Mouse (Mus musculus): ENCODE measurements around the gene Dimt1. TPM values are rescaled to one million over a fixed set of nuclear protein-coding genes. Genes with fewer than 3 reads are reported as not detected.
A peak's percentile ranks its signal among the peaks of the same experiment; 100 is the strongest.

Gene Dimt1
- polyA plus RNA-seq, 1 experiment = 4.6 TPM

DNA sequence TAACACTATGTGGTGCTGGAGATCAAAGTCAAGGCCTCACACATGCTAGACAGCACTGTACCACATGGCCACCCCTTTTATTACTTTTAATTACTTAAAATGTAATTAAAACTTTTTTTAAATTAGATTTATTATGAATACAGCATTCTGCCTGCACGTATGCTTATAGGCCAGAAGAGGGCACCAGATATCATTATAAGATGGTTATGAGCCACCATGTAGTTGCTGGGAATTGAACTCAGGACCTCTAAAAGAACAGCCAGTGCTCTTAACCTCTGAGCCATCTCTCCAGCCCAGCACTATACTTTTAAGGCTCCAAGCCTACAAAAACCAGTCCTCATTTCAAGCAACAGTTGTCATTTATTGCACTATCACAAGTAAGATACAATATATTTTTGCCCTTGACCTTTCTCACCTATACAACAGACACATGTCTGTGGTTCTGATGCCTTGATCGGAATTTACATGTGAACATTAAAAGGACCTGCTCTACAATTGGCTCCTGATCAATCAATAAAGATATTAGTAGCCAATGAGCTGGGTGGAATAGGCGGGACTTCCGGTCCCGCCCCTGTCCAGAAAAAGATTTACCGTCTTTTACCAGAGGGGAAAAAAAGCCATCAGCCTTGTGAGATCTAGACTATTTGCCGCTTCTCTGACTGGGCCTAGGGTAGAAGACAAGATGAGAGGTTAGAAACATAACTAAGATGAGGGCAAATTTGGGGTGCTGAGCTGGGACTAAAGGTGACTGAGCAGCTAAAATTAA is 5.5 kb upstream of the Dimt1 start:
- TF ChIP-seq CTCF (IDR thresholded peaks at IDR 0.05; ENCODE audit: extremely low read depth, insufficient read depth, insufficient read length, insufficient replicate concordance) = no peak
- no peak for TF ChIP-seq POLR2A (IDR thresholded peaks at IDR 0.05; ENCODE audit: low read depth, low read length)
- 66% methylated on average over 7 of the region's 7 CpGs for WGBS
- no peak for DNase-seq (ENCODE audit: low read depth in 1 of 2, low spot score in 2 of 2)
- H3K4me3 ChIP-seq (ENCODE audit: extremely low read depth, insufficient read depth, insufficient read length) = no peak overlapping the region
- no peaks in the 10 kb centered on the region for H3K27me3 ChIP-seq (ENCODE audit: control insufficient read depth, insufficient read depth, low read length)
- H3K4me1 ChIP-seq (ENCODE audit: control insufficient read depth, insufficient read depth, insufficient read length) = no peaks in the 10 kb centered on the region
- no peaks in the 10 kb centered on the region for H3K36me3 ChIP-seq (ENCODE audit: control insufficient read depth, insufficient read depth, low read length)
- no peak overlapping the region for H3K27ac ChIP-seq (ENCODE audit: insufficient read depth, low read length)

DNA sequence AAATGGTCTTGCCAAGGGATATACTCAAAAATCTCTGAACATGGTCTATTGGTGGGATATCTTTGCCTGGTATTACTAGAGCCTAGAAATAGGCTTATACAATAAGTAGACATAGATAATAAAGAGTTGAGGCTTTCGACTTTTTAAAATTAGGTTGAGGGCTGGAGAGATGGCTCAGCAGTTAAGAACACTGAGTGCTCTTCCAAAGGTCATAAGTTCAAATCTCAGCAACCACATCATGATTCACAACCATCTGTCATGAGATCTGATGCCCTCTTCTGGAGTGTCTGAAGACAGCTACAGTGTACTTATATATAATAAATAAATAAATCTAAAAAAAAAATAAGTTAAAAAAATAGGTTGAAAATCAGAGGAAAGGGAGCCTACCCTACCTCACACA is 4.2 kb upstream of the Dimt1 start:
- no peak overlapping the region for H3K4me3 ChIP-seq (ENCODE audit: extremely low read depth, insufficient read depth, insufficient read length)
- no peaks in the 10 kb centered on the region for H3K4me1 ChIP-seq (ENCODE audit: control insufficient read depth, insufficient read depth, insufficient read length)
- no peaks in the 10 kb centered on the region for H3K36me3 ChIP-seq (ENCODE audit: control insufficient read depth, insufficient read depth, low read length)
- no peak overlapping the region for H3K27ac ChIP-seq (ENCODE audit: insufficient read depth, low read length)
- TF ChIP-seq CTCF (IDR thresholded peaks at IDR 0.05; ENCODE audit: extremely low read depth, insufficient read depth, insufficient read length, insufficient replicate concordance) (no peak), POLR2A (IDR thresholded peaks at IDR 0.05; ENCODE audit: low read depth, low read length) (no peak)
- WGBS = 84% methylated on average over 1 of the region's 1 CpGs
- no peak for DNase-seq (ENCODE audit: low read depth in 1 of 2, low spot score in 2 of 2)
- H3K27me3 ChIP-seq (ENCODE audit: control insufficient read depth, insufficient read depth, low read length) = no peaks in the 10 kb centered on the region

DNA sequence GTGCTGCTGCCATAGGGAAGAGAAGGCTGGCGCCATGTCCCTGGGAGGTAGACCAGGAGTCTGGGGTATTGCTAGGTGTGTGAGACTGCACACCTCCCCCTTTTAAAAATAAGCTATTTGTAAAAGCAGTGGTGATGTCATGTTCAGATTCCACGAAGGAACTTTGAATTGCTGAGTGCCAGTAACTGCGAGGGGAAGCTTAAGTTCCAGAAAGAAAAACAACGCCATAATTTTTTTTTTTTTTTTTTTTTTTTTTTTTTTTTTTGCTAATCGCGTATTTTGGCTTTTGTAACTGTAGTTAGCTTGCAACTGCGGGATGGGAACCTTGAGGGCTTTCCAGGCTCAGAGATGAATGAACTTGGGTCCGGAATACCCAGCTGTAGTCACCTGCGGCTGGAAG is 1.4 kb upstream of the Dimt1 start:
- TF ChIP-seq CTCF (IDR thresholded peaks at IDR 0.05; ENCODE audit: extremely low read depth, insufficient read depth, insufficient read length, insufficient replicate concordance) = no peak
- Histone ChIP-seq H3K36me3 (ENCODE audit: control insufficient read depth, insufficient read depth, low read length) (peaks cover 6% of the 10 kb centered on the region; the same call in 1 of the 2 replicates), H3K4me3 (ENCODE audit: extremely low read depth, insufficient read depth, insufficient read length) (no peak overlapping the region), H3K27ac (ENCODE audit: insufficient read depth, low read length) (no peak overlapping the region), H3K27me3 (ENCODE audit: control insufficient read depth, insufficient read depth, low read length) (no peaks in the 10 kb centered on the region), H3K4me1 (ENCODE audit: control insufficient read depth, insufficient read depth, insufficient read length) (no peaks in the 10 kb centered on the region)
- WGBS = 81% methylated on average over 9 of the region's 9 CpGs
- no peak for DNase-seq (ENCODE audit: low read depth in 1 of 2, low spot score in 2 of 2)

GRCm38 (mm10) chr13:106947583-106947982 is 656 bp downstream of the Dimt1 start:
- Histone ChIP-seq H3K27me3 (ENCODE audit: control insufficient read depth, insufficient read depth, low read length) (no peaks in the 10 kb centered on the region), H3K4me3 (ENCODE audit: extremely low read depth, insufficient read depth, insufficient read length) (peak overlapping the region; percentile 91), H3K4me1 (ENCODE audit: control insufficient read depth, insufficient read depth, insufficient read length) (no peaks in the 10 kb centered on the region), H3K36me3 (ENCODE audit: control insufficient read depth, insufficient read depth, low read length) (peaks cover 13% of the 10 kb centered on the region), H3K27ac (ENCODE audit: insufficient read depth, low read length) (no peak overlapping the region)
- no peak for DNase-seq (ENCODE audit: low read depth in 1 of 2, low spot score in 2 of 2)
- WGBS = 4% methylated on average over 6 of the region's 6 CpGs
- no peak for TF ChIP-seq CTCF (IDR thresholded peaks at IDR 0.05; ENCODE audit: extremely low read depth, insufficient read depth, insufficient read length, insufficient replicate concordance)
- no peak for TF ChIP-seq POLR2A (IDR thresholded peaks at IDR 0.05; ENCODE audit: low read depth, low read length)

GRCm38 (mm10) chr13:106954880-106955279 is 8.0 kb downstream of the Dimt1 start:
- Histone ChIP-seq H3K36me3 (ENCODE audit: control insufficient read depth, insufficient read depth, low read length) (peaks cover 27% of the 10 kb centered on the region), H3K4me3 (ENCODE audit: extremely low read depth, insufficient read depth, insufficient read length) (no peak overlapping the region), H3K27ac (ENCODE audit: insufficient read depth, low read length) (no peak overlapping the region), H3K27me3 (ENCODE audit: control insufficient read depth, insufficient read depth, low read length) (no peaks in the 10 kb centered on the region), H3K4me1 (ENCODE audit: control insufficient read depth, insufficient read depth, insufficient read length) (no peaks in the 10 kb centered on the region)
- no peak for DNase-seq (ENCODE audit: low read depth in 1 of 2, low spot score in 2 of 2)
- no peak for TF ChIP-seq POLR2A (IDR thresholded peaks at IDR 0.05; ENCODE audit: low read depth, low read length)
- no peak for TF ChIP-seq CTCF (IDR thresholded peaks at IDR 0.05; ENCODE audit: extremely low read depth, insufficient read depth, insufficient read length, insufficient replicate concordance)
- 93% methylated on average over 3 of the region's 3 CpGs for WGBS

- WGBS = 91% methylated on average over 4 of the region's 4 CpGs
- TF ChIP-seq CTCF (IDR thresholded peaks at IDR 0.05; ENCODE audit: extremely low read depth, insufficient read depth, insufficient read length, insufficient replicate concordance) (no peak), POLR2A (IDR thresholded peaks at IDR 0.05; ENCODE audit: low read depth, low read length) (no peak)
- no peaks in the 10 kb centered on the region for H3K4me1 ChIP-seq (ENCODE audit: control insufficient read depth, insufficient read depth, insufficient read length)
- H3K27me3 ChIP-seq (ENCODE audit: control insufficient read depth, insufficient read depth, low read length) = no peaks in the 10 kb centered on the region
- H3K4me3 ChIP-seq (ENCODE audit: extremely low read depth, insufficient read depth, insufficient read length) = no peak overlapping the region
- no peak for DNase-seq (ENCODE audit: low read depth in 1 of 2, low spot score in 2 of 2)
- H3K27ac ChIP-seq (ENCODE audit: insufficient read depth, low read length) = no peak overlapping the region
- H3K36me3 ChIP-seq (ENCODE audit: control insufficient read depth, insufficient read depth, low read length) = peaks cover 24% of the 10 kb centered on the region
These were observed 10.6 kb downstream of the Dimt1 start for GRCm38 (mm10) chr13:106957554-106957953.

- 96% methylated on average over 3 of the region's 3 CpGs for WGBS
- no peak overlapping the region for H3K4me3 ChIP-seq (ENCODE audit: extremely low read depth, insufficient read depth, insufficient read length)
- no peaks in the 10 kb centered on the region for H3K27me3 ChIP-seq (ENCODE audit: control insufficient read depth, insufficient read depth, low read length)
- H3K27ac ChIP-seq (ENCODE audit: insufficient read depth, low read length) = no peak overlapping the region
- no peak for TF ChIP-seq CTCF (IDR thresholded peaks at IDR 0.05; ENCODE audit: extremely low read depth, insufficient read depth, insufficient read length, insufficient replicate concordance)
- TF ChIP-seq POLR2A (IDR thresholded peaks at IDR 0.05; ENCODE audit: low read depth, low read length) = no peak
- DNase-seq (ENCODE audit: low read depth in 1 of 2, low spot score in 2 of 2) = no peak
- no peaks in the 10 kb centered on the region for H3K4me1 ChIP-seq (ENCODE audit: control insufficient read depth, insufficient read depth, insufficient read length)
- peaks cover 24% of the 10 kb centered on the region for H3K36me3 ChIP-seq (ENCODE audit: control insufficient read depth, insufficient read depth, low read length)
These were observed 11.4 kb downstream of the Dimt1 start for GRCm38 (mm10) chr13:106958286-106958685.

Measured in spleen, adult 2 months (tissue).